Mouse (Mus musculus): Measurements from ENCODE around the gene Ccdc80.
A peak's percentile ranks its signal among the peaks of the same experiment; 100 is the strongest.

Gene Ccdc80

DNA sequence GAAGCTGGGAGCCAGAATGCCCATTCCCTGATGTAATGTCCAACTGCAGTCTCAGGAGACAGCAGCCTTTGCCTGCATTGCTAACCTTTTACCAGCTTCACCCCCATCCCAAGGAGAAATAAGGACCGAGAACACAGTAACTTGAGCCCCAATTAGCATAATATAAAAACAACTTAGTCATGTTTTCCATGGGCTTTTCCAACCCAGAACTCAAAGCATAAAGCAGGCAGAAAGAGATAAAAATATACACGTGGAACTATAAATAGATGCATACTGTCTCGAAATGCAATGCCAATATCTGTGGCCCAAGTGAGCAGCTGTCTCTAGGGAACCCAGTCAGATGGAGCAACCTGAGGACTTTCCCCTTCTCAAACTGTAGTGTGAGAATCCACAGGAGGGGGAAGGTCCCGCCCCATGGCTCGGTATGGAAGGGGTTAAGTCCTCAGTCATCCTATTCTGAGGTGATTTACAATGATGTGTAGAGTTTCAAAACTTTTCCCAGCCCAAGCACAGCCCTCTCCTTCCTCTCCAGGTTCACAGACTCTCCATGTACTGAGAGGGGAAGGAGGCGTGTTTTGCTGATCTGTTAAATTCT, at the start of gene Ccdc80:
Ccdc80 (plus strand) TSS at position 266 of the 595 bp plus-strand sequence.
- no peak for DNase-seq

DNA sequence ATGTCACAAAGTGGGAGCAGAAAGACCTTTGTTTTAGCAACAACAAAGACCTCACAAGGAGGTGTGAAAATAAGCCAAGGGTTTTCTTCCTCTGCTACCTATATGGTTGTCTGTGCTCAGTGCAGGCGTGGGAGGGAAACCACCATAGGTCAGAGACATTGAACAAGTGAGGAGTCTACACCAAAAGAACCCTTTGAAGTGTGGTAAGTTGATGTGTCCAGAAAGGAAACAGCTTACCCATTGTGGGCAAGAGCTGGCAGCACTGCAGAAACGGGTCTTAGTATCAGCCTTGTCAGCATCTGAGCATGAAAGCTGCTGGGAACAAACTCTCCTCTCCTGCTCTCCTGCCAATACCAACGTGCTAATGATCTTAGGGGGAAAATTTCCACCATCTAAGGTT, 48.4 kb upstream of the Ccdc80 start:
- DNase-seq = no peak

DNA sequence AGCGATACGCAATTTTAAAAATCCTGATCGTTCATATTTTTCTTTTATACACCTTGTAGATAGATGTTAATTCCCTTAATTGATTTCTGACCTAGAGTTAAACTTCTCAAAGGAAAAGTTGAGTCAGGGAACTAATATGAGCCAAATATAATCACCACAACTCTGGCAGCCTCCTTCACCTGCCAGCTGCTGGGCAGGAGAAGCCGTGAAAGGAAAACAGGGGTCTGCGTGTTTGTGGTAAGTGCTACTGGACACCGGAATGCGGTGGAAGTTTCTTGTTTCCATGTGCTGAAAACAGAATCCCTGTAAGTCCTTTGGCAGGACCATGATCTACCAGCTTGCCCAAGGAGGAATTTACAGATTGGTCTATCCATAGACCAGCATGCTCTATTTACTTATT, 36.0 kb upstream of the Ccdc80 start:
- DNase-seq = no peak

DNA sequence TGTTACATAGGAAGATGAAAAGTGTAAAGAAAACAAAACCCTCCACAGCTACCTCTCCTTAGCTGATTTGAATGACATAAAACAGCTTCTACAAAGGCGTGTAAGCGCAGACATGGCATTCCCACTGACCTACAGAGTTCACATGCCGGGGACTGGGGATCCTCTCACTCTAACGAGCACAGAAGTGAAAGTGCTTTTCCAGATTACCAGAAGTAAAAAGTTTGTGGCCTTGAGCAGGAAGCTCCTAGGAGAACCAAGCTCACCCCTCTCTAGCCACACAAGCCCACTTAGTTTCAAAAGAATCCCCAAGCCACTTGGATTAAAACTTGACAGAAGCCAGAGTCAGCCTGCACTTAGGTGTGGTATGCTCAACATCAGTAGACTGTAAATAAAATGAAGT, 35.3 kb upstream of the Ccdc80 start:
- DNase-seq = no peak

DNA sequence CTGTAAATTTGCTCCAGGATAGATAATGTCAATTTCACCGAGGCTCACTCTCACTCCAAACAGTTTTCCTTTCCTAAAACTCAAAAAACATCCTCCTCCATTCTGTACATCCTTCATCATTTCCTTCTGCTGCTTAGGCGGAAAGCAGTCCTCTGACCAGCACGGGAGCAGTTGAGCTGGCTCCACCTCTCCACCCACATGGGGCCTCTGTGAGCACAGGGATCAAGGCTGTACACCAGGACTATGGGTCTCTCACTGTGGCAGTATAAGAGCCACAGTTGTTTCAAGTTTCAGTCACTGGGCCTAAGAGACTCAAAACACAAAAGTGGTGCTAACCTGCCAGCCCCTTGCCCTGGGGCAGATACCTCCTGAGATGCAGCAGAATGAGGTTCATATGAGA, 32.1 kb upstream of the Ccdc80 start:
- DNase-seq = no peak

DNA sequence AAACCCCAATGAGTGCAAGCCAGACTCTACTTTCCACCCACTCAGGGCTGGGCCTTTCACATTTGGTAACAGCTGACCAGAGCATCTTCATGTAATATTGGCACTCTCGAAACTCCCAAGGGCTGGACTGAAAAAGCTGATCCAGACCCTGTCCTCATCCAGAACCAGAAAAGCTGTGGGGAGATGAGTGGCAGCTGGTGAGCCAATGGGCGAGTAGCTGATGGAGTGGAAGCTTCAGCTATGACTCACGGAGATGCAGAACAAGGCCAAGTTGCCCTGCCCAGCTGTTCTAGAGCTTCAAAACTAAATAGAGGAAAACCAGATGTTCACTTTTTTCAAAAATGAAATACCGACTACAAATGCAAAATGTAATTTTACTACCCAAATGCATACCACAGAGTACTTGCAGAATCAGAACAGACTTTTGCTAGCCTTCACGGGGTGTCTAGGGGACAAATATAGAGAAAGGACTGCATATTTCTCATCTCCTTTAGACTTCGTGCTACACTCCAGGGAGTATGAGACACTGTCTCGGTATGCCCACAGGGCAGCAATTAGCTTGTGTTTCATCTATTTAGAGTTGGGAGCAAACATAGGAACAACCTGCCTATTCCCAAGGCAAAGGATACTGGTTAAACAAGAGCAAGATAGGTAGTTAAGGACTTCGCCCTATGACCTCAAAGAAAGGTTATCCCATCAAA, 22.7 kb upstream of the Ccdc80 start:
- no peak for DNase-seq

DNA sequence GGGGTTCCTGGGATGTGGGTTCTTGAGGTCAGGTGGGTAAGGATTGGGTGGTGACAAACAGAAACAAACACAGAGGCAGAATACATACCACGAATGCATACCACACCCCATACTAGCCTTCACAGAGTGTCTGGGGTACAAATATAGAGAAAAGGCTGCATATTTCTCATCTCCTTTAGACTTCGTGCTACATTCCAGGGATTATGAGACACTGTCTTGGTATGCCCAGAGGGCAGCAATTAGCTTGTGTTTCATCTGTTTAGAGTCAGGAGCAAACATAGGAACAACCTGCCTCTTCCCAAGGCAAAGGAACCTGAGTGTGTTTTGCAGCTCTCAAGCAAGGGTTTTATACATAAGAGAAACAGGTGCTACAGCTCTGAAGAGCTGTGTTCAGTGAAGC, 21.8 kb upstream of the Ccdc80 start:
- DNase-seq = no peak

DNA sequence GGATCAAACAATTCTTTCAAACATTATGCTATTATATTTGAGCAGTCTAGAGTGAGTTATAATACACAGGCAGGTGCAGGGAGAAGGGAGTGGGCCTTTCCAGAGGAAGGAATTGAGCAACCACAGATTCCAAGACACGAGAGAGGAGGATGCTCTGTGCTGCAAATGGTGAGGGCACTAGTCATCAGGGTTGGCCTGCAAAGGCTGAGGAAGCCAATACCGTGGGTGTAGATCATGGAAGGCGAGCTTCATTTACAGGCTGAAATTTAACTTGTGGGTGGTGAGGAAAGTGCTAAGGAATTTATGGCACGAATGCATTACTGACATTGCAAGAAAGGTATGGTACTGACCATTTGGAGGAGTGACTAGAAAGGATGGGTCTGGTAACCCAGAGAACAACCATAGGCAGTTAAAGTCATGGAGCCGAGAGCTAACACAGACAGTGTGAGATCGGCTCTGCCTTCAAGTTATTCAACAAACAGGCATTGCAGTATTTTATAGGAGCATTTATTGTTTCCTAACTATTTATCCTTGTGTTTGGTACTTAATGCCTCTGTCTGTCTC, 15.6 kb upstream of the Ccdc80 start:
- DNase-seq = no peak

DNA sequence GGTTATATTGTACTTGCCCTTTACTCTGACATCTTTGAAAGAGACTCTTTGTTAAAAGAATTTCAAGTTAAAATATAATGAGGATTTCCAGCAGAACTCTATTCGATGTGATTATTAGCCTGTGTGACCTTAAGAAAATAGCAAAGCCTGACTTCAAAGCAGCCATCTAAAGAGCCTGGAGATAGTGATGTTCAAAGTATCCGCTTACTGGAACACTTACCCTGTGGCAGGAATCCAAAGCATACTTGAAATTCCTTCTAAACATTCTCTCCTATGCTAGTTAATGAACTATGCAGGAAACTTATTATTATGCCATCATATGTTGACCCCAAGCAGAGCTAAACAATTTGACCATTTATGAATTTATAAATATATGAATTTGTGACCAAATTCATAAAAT, 13.9 kb upstream of the Ccdc80 start:
- no peak for DNase-seq

DNA sequence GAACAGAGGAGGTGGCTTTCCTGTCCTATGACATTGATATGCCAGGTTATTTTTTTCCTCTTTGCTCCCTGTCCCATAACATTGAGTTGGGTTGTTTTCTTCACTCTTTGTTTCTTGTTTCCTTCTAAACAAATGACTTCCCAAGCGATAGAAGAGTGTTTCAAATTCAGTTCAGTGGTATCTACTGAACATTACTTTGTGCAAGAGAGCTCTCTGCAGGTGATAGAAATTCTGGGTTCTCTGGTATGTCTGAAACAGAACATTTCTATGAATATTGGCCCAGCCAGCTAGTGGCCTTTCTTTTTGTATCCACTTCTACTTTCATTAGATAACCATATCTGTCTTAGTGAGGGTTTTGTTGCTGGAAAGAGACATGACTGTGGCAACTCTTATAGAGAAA, 4.4 kb upstream of the Ccdc80 start:
- no peak for DNase-seq

DNA sequence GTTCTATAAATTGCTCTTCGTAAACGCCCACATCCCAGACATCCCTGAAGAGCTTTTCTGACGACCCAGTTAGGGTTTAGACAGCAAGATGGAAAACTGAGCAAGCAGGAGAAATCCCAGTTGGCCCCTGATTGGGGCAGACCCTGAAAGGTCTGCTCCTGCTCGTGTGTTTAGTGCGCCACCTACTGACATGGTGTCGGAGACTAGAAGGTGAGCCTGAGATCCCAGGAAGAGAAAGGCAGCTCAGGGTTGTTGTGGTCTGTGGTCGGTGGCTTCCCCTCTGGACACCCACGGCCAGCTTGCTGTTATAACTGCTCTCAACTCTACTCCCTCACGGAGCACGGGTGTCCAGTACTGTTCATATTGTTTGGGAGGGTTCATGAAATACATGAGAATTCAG, 3.2 kb upstream of the Ccdc80 start:
- peak; percentile 75 for DNase-seq

DNA sequence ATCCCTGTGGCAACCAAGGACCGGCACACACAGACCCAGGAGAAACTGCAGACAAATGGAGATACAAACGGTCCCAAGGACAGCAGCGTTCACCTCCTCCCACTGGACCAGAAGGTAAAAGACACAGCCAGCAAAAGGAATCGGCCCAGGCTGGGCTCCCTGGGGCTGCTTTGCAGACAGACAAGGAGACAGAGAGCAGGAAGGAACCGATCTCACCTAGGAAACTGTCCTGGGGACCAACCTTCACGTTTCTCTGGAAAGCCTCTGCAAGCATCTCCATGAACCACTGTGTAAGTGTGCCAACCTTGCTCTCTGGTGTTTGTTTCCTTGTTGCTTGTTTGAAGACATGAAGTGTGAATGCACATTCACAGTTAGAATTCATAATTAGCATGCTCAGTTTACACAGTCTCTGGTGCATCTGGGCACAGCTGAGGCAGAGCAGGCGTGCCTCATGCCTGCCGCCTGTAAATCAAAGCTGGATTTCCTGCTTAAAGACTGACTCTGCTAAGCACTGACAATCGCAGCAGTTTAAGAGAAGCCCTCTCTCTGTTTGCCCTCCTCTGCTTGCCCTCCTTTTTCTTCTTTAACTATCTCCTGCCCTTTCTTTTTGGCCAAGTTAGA, 1.0 kb downstream of the Ccdc80 start:
- DNase-seq = no peak

DNA sequence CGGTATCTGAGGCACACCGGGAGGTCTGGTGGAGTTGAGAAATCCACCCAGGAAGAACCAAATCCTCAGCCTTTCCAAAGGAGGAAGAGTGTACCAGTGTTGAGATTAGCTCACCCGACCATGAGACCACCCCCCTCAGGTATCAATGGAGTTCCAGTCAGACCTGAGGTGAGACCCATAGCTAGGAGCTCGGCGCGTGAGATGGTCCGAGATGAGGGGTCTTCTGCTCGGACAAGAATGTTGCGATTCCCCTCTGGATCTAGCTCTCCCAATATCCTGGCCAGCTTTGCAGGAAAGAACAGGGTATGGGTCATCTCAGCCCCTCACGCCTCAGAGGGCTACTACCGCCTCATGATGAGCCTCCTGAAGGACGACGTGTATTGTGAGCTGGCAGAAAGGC, 1.8 kb downstream of the Ccdc80 start:
- DNase-seq = no peak

DNA sequence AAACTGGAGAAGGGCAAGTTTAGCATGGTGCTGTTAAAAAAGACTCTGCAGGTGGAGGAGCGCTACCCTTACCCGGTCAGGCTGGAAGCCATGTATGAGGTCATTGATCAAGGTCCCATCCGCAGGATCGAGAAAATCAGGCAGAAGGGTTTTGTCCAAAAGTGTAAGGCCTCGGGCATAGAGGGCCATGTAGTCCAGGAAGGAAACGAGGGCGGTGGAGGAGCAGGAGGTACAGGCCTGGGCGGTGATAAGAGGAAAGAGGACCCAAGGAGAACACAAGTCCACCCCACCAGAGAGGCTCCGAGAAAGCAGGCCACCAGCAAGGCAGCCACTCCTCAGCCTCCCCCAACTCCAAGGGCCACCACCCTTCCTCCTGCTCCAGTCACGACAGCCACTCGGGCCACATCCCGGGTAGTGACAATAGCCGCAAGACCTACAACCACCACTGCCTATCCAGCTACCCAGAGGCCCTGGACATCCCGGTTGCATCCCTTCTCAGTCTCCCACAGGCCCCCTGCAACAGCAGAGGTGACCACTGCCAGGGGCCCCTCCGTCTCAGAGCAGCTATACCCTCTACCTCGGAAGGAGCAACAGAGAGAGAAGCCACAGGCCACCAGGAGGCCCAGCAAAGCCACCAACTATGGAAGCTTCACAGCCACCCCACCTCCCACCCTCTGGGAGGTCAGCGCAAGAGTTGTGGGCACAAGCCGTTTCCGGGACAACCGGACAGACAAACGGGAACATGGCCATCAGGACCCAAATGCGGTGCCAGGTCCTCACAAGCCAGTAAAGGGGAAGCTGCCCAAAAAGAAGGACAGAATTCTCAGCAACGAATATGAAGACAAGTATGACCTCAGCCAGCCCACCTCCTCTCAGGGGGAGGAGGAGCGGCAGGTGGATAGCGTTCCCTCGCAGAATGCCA, 2.6 kb downstream of the Ccdc80 start:
- DNase-seq = no peak

DNA sequence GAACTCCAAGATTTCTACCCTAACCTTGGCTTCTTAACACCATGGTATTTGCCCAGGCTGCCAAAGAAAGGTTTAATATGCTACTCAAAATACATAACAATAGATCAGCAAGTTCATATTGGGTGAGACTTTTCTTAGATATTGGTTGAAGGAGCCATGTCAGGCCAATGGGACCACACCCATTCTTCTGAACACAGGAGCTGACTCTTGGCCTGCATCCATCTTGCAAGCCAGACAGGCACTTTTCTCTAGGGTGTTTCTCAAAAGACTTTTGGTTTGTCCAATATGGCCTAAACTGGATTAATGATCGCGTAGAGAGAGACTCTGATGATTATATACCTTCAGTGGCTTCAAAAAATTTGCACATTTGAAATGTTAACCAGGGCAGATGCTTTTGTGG, 4.3 kb downstream of the Ccdc80 start:
- no peak for DNase-seq

DNA sequence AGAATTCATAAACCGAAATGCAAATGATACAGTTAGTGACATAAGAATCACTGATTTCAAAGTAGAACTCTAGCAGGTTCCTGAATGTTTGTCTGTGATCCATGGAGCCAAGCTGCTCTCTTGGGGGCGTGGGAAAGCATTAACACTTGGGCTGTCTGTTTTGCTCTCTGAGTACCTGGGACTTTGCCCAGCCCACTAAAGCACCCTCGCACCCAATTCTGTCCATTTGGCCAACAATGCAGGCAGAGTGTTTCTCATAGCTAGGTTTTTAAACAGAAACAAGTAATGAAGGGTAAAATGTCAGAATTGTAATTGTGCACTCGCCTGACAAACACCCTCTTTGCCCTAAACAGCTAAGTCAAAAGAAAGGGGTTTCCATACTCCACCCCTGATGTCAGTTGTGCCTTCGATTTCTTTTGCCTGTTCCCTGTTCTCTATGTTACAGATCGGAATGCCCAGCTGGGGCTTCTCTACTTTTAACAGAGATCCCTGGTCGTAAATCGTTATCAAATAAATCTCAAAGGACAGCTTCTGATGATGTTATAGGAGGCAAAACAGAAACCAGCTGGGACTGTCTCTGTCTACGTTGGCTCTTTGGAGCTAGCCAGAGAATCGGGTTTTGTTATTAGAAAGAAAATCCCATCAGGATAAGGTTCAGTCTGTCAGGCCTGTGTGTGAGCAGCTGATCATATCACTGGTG, 5.1 kb downstream of the Ccdc80 start:
- no peak for DNase-seq

DNA sequence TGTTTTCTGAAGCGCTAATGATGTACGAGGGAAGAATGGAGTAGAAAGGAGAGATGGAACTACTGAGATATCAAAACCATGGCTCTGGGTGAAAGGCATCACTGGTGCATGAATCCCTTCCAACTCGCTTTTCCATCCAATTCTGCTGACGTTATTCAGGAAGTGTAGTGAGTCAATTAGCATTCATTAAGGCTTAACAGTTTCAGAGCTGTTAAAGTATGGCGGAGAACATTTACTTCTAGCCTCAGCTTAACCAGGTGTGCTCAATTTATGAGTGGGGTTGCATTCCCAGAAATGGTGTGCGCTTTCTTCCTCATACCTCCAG, 5.6 kb downstream of the Ccdc80 start:
- DNase-seq = no peak

DNA sequence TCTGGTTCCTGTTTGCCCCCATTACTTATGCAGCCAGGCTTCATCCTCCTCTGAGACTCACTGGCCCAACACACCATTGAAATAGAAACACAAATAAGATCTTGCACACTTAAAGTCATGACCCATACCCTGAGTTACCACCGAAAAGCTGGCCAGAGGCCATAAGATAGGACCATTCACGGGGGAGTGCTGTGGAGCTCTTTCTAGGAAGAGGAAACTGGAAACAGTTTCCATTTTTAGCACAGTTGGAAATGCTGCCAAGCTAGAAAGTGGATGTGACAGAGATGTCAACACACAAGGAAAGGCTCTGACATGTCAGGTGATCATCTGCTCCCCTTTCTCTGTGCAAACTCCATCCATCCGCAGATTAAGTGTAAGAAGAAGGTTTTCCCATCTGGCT, 7.7 kb downstream of the Ccdc80 start:
- DNase-seq = no peak

DNA sequence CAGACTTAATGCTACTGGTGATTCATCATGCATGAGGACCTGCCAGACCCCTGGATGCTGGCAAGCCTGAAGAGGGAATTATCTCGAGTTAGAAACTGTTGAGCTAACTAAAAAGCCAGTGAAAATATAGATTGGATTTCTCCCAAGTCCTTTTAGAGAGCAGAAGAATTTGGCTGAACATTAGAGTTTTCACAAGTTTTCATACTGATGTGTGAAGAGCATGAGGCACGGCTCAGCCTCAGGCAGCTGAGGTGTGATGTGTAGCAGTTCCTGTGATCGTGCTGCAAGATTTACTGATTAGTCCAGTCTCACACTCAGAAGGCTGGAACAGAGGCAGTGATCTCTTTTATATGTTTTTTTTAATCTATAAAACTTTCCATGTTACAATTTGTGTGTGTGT, 11.8 kb downstream of the Ccdc80 start:
- peak; percentile 35 for DNase-seq

DNA sequence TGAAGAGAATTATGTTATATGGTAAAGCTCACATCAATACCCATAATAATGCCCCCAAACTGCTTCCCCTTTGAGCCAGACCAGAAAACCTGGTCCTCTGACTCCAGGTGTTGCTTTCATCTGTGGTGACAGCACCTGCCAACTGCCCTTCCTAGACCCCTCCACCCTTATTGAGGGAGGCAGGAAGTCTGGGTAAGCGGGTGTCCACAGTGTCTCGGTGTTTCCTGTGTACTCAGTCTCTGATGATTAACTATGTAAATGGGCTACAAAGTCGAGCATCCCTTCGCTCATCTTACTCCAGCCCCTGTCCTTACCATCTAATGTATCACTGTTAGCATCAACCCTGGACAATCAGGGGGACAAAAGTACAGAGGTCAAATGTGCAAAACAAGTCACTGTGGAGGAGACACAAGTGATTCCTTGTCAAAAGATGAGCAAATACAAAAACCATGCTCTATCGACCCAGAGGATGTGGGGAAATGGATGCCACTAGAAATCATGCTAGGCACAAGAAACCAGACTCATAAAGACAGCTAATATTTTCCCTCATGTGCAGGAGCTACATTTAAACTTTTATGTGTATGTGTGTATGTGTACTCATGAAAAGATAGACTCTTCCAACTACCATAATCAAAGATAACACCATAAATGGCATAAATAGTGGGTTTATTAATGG, 15.1 kb downstream of the Ccdc80 start:
- DNase-seq = no peak

DNA sequence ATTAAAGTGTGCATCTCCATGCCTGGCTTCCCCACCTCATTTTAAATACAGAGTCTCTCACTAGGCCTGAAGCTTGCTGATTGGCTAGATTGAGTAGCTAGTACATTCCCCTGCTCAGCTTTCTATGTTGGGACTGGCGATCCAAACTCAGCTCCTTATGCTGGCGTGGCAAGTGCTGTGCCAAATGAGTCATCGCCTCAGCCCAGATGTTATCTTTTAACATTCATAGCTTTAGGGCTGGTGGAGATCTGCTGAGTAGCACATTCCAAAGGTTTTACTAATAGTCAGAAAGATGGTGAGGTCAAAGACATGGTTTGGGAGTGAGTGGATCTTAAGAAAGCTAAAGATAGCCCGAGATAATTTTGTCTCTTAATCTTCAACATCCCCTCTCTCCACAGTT, 17.3 kb downstream of the Ccdc80 start:
- DNase-seq = no peak

DNA sequence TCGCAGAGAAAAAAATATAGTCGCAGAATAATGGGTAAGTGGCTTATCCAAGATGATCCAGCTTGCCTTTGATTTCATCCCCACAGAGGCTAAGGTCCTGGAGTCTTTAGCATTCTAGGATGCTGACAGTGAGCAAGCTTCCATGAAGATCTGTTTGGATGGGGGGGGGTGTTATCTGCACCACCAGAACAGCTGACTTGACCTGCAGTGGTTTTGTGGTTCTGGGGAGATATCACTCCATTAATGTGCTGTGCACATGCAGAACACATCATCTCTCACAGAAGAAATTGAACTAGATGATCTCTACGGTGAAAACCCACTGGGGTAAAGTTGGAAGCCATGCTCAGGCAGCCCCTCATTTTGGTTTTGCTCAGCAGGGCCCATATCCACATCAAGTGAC, 24.0 kb downstream of the Ccdc80 start:
- DNase-seq = no peak
